In the genomic region with DNA sequence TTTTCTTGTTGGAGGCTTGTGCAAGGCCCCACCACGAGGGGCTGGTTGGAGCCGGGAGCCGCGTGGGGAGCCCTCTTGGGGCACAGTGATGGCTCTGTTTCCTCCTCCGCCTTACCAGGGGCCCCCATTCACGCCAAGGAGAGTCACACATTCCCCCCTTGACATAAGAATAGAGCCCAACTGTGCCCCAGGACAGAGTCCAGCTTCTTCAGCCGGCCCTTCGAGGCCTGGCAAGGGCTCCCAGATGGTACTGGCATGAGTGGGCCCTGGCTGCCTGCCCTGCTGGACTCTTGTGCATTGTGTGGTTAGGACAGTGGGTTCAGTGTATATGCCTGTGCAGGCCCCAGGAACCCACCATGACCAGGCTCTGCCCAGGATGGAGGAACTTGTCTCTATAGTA, we compare ENCODE assay signal across 11 mouse cellular contexts.
DNase-seq lines count a peak whose midpoint lies in the region; ATAC-seq and TF ChIP-seq lines count a peak whose summit lies in the region.
"Had no signal": no experiment of that assay in that cellular context is flagged by ENCODE, and none has a peak within 500 bp of the region (broad histone marks: within the 10 kb centered on the region; RNA-seq: fewer than 3 reads in every experiment).

No protein-coding gene starts in this region.

- H3K4me2 ChIP-seq in hindbrain, embryonic 16.5 days (ENCODE audit: low read length) = no peak overlapping the region
- H3K4me2 ChIP-seq in hindbrain, embryonic 11.5 days (replicated peaks; ENCODE audit: low read depth, low read length) = no peak overlapping the region
- no peak overlapping the region for H3K4me2 ChIP-seq in intestine, postnatal 0 days (replicated peaks; ENCODE audit: low read depth)
- H3K4me2 ChIP-seq: intestine, embryonic 15.5 days; liver, embryonic 13.5 days; midbrain, embryonic 13.5 days had no signal

- no peak for TF ChIP-seq CTCF in intestine, postnatal 0 days (IDR thresholded peaks at IDR 0.05; ENCODE audit: low read depth)

- H3K4me1 ChIP-seq in hindbrain, embryonic 16.5 days (ENCODE audit: control insufficient read depth, insufficient read depth, low read depth, low read length) = peaks cover 3% of the 10 kb centered on the region; the same call in 1 of the 2 replicates
- no peaks in the 10 kb centered on the region for H3K4me1 ChIP-seq in hindbrain, embryonic 11.5 days (replicated peaks; ENCODE audit: control insufficient read depth, insufficient read depth, low read length)
- 0 out of 2 replicates have a peak, but pooled peaks cover 3% of the 10 kb centered on the region for H3K4me1 ChIP-seq in intestine, postnatal 0 days (replicated peaks; ENCODE audit: control insufficient read depth, insufficient read depth, low read length)
- H3K4me1 ChIP-seq: midbrain, embryonic 13.5 days had no signal

- no peak overlapping the region for H3K4me3 ChIP-seq in hindbrain, embryonic 16.5 days (ENCODE audit: low read length)
- H3K4me3 ChIP-seq in hindbrain, embryonic 11.5 days (ENCODE audit: low read depth, low read length) = no peak overlapping the region
- H3K4me3 ChIP-seq in intestine, postnatal 0 days (ENCODE audit: low read depth, low read length) = no peak overlapping the region
- H3K4me3 ChIP-seq: intestine, embryonic 15.5 days; liver, embryonic 13.5 days; midbrain, embryonic 13.5 days had no signal

- H3K27ac ChIP-seq in hindbrain, embryonic 16.5 days (ENCODE audit: low read depth, low read length) = no peak overlapping the region
- H3K27ac ChIP-seq in hindbrain, embryonic 11.5 days (ENCODE audit: low read depth, low read length) = no peak overlapping the region
- H3K27ac ChIP-seq in intestine, postnatal 0 days (ENCODE audit: low read depth, low read length) = no peak overlapping the region
- H3K27ac ChIP-seq: intestine, embryonic 15.5 days; liver, embryonic 13.5 days; midbrain, embryonic 13.5 days had no signal

- no peak overlapping the region for H3K9ac ChIP-seq in hindbrain, embryonic 16.5 days (ENCODE audit: low read depth, low read length)
- no peak overlapping the region for H3K9ac ChIP-seq in hindbrain, embryonic 11.5 days (ENCODE audit: low read depth, low read length)
- H3K9ac ChIP-seq in intestine, postnatal 0 days (ENCODE audit: low read depth, low read length) = no peak overlapping the region
- H3K9ac ChIP-seq: intestine, embryonic 15.5 days; liver, embryonic 13.5 days; midbrain, embryonic 13.5 days had no signal

- DNase-seq in hindbrain, embryonic 11.5 days (ENCODE audit: low spot score) = no peak
- peak; percentile 32 for DNase-seq in cerebellum, adult 8-10 months
- peak; percentile 80 to 86 for DNase-seq in layer of hippocampus, adult 8-10 months (ENCODE audit: low spot score in 2 of 2)
- DNase-seq in right cerebral cortex, postnatal 10 days (ENCODE audit: low spot score in 2 of 2) = peak; percentile 84 to 88
- no peak for DNase-seq in gastrocnemius, postnatal 14 days
- DNase-seq: liver, embryonic 13.5 days had no signal

- 75% methylated on average over 8 of the region's 8 CpGs for WGBS in hindbrain, embryonic 16.5 days
- WGBS in hindbrain, embryonic 11.5 days = 88% methylated on average over 8 of the region's 8 CpGs
- 78% methylated on average over 8 of the region's 8 CpGs for WGBS in intestine, postnatal 0 days

- intact Hi-C loops in gastrocnemius, postnatal 14 days (cut with DNase I; ENCODE audit: low total_unique reads) = no loop called here

- H3K9me3 ChIP-seq in hindbrain, embryonic 16.5 days (ENCODE audit: control insufficient read depth, low read length) = no peaks in the 10 kb centered on the region
- H3K9me3 ChIP-seq in hindbrain, embryonic 11.5 days (ENCODE audit: control insufficient read depth, low read length) = 0 out of 2 replicates have a peak, but pooled peaks cover 2% of the 10 kb centered on the region
- H3K9me3 ChIP-seq in intestine, postnatal 0 days (ENCODE audit: control insufficient read depth) = no peaks in the 10 kb centered on the region
- H3K9me3 ChIP-seq: intestine, embryonic 15.5 days; liver, embryonic 13.5 days; midbrain, embryonic 13.5 days had no signal

- no peaks in the 10 kb centered on the region for H3K27me3 ChIP-seq in hindbrain, embryonic 16.5 days (replicated peaks; ENCODE audit: control insufficient read depth, insufficient read depth, low read length)
- no peaks in the 10 kb centered on the region for H3K27me3 ChIP-seq in hindbrain, embryonic 11.5 days (ENCODE audit: control insufficient read depth, insufficient read depth, low read length)
- no peaks in the 10 kb centered on the region for H3K27me3 ChIP-seq in intestine, postnatal 0 days (replicated peaks; ENCODE audit: control insufficient read depth, insufficient read depth, low read length)
- H3K27me3 ChIP-seq: intestine, embryonic 15.5 days; liver, embryonic 13.5 days; midbrain, embryonic 13.5 days had no signal

- ATAC-seq in hindbrain, embryonic 16.5 days = peak; percentile 96
- ATAC-seq in hindbrain, embryonic 11.5 days (ENCODE audit: low FRiP score) = no peak
- ATAC-seq in intestine, postnatal 0 days = no peak
- ATAC-seq in erythroid progenitor cell, adult 5-6 weeks (replicated peaks; ENCODE audit: low FRiP score, poor library complexity, severe bottlenecking) = no peak
- ATAC-seq: intestine, embryonic 15.5 days; midbrain, embryonic 13.5 days had no signal

- H3K36me3 ChIP-seq in hindbrain, embryonic 16.5 days (ENCODE audit: control insufficient read depth, insufficient read depth, low read length) = no peaks in the 10 kb centered on the region
- H3K36me3 ChIP-seq in hindbrain, embryonic 11.5 days (ENCODE audit: control insufficient read depth, insufficient read depth, low read length) = no peaks in the 10 kb centered on the region
- H3K36me3 ChIP-seq in intestine, postnatal 0 days (ENCODE audit: control insufficient read depth, insufficient read depth) = no peaks in the 10 kb centered on the region
- H3K36me3 ChIP-seq: intestine, embryonic 15.5 days; liver, embryonic 13.5 days; midbrain, embryonic 13.5 days had no signal

Comparison
In these comparisons a context has a peak if more than half of its experiments do, and no peak if none do; other contexts are left out.
1. DNase-seq: peak in cerebellum, adult 8-10 months (single experiment), layer of hippocampus, adult 8-10 months (2 of 2) and right cerebral cortex, postnatal 10 days (2 of 2); none in hindbrain, embryonic 11.5 days (single experiment) and gastrocnemius, postnatal 14 days (single experiment).